Mouse (Mus musculus): ENCODE results near the gene Papolb.

The Papolb gene

GRCm38 (mm10) chr5:142529915-142530314 lies at the start of gene Papolb:
Papolb (minus strand) TSS chr5:142530076.
- no peak for DNase-seq

- DNase-seq, result no peak
Observed at GRCm38 (mm10) chr5:142578192-142578591, 48.3 kb upstream of the Papolb start.

GRCm38 (mm10) chr5:142576832-142577231 lies 47.0 kb upstream of the Papolb start:
- DNase-seq, result peak; percentile 50

DNA sequence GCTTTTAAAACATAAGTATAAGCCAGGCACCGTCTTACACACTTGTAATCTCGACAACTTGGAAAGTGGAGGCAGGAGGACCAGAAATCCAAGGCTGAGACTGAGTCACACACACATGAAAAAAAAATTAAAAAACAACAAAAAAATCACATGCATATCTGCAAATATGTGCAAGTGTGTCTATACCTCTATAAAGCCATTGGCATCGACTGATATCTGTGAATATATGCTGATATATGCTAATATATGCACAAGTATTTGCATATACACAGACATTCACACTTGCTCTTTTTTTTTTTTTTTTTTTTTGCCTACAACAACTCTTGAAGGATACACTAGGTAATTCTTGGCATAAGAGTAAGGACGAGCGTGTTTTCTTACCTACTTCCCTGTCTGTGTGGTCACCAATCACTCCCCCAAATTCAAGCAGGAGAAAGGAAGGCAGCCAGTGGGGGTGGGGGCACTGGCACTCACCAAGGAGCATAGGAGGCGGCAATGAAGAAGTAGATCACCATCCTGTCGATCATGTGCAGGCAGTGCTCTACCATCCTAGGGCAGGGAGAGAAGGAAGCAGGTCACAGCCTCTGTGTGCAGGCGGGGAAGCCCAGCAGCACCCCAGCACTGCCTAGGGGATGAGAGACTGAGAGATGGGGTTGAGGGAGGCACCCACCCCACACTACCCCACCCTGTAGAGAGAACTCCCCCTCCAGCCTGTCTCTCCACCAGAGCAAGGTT lies 44.6 kb upstream of the Papolb start:
- no peak for DNase-seq

DNA sequence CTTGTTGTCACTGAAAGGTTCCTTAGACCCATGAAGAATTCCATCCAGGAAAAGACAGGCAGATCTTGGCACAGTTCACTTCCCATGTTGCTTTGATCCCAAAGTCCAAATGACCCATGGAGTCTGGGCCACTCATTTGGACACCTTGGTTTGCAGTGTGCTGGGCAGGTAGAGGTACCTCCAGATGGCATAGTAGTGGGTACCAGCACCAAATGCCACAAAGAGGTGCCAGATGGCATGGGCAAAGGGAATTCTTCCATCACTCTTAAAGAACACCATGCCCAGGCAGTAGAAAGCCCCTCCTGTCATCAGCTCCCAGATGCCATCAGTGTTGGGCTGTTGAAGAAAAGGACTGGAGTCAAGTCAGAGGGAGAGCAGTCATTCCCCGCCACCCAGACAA lies 34.7 kb upstream of the Papolb start:
- DNase-seq, result no peak

DNA sequence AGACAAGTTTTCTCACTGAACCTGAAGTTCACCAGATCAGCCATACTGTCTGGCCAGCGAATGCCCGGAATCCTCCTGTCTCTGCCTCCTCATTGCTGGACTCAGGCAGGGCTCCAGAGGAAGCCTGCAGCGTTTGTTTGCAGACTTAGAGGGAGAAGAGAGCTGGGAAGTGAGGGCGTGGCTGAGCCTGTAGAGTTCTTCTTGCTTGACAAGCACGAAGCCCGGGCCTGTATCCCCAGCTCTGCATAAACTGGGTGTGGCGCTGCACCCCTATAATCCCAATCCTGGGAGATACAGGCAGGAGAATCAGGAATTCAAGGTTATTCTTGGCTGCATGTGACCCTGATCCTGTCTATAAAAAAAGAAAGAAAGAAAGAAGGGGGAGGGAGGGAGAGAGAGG lies 30.4 kb upstream of the Papolb start:
- no peak for DNase-seq

GRCm38 (mm10) chr5:142557397-142558067 lies 27.7 kb upstream of the Papolb start:
- peak; percentile 95 for DNase-seq

DNA sequence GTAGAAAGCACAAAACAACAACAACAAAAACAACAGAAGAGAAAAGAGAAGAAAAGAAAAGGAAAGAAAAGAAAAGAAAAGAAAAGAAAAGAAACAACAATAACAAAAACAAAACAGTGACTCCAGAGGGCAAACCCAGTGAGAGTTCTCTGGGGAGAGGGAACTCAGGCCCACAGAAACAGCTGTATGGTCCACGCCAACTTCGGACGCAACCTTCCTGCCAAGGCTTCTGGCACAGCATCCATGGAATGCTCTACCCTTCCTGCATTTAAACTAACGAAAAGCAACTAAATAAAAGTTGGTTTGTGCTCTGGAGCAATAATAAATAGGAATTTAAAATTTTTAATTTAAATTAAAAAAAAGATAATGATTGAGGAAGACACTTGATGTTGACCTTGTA lies 26.8 kb upstream of the Papolb start:
- no peak for DNase-seq

DNA sequence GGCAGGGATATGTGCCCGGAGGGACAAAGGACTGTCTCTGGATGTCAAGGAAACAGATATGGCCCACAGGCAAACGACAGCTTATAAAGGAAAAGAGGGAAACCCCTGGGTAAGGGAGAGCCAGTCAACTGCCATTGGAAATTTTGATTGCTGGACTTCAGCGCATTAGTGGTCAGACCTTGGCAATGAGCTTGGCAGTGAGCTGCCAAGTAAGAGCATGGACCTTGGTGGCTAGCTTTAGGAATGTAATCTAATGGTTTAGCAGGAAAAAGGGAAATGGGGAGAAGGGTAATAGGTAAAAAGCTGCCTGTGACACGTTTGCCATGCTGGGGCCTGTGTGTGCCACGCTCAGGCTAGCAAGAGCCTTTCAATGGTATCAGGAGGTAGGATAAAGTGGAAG lies 26.0 kb upstream of the Papolb start:
- no peak for DNase-seq

GRCm38 (mm10) chr5:142550706-142551652 lies 21.1 kb upstream of the Papolb start, which contains the start of gene Radil:
Radil (minus strand) TSS chr5:142551098.
- peak; percentile 99 for DNase-seq

DNA sequence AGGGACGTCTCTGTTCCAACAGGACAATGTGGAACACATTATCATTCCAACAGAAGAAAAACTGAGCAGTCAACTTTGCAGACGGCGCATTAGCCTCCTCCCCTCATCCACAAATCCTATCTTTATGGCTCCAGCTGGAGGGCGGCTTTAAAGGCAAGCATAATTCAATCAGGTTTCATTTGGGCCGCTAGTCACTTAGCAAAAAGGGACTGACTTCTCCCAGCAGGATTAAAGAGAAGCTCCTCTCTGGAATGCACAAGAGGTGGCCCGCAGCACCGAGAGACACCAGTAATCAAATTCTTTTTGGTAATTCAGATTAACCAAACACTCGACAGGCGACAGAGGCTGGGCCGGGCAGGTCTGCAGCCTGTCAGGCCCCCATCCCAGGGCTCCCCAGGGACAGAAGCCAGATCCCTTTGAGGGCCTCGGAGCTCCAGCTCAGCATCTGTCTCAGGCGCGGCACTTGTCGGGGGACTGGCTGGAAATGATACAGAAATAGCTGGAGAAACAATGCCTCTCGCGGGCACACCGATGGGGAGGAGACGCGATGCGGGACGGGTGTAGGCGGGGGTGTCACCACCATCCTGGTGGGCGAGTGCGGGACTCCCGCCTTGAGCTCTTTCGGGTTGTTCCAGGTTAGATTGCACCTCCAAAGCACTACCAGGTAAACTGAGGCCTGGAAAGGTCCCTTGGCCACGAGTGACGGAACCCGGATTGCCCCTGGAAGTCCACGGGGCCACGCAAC lies 20.3 kb upstream of the Papolb start:
- peak; percentile 54 for DNase-seq

DNA sequence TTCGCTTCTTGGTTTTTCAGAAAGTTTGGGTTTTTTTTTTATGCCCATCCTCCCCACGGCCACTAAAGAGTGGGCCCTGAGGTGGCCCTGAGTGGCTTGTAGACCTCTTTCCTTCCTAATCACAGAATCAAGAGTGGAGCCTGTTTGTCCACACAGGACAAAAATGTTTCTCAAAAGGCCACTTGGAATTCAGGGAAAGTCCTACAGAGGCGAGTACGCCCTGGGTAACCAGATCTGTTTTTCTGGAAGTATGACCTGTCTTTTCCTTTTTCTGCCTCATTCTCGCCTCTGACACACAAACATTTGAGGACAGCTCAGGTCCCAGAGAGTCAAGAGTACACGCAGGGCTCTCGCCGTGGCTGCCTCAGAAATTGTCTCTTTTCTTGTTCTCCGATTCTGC lies 19.6 kb upstream of the Papolb start:
- DNase-seq, result no peak

DNA sequence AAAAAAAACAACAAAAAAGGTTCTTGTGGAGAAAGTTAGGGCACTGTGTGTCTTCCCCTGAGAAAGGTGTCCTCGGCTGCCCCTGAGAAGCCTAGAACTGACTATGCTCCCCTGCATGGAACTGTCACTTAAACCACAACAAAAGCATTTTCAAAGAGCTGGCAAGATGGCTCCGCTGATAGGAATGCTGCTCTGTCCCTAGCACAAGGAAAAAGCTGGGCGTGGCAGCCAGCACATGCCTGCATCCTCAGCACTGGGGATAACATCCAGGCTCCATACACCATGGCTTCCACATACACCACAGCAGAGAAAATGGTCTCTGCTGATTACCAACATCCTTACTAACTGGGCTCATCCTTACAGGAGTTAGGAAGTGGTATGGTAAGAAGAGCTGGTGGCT lies 17.2 kb upstream of the Papolb start:
- DNase-seq, result no peak

DNA sequence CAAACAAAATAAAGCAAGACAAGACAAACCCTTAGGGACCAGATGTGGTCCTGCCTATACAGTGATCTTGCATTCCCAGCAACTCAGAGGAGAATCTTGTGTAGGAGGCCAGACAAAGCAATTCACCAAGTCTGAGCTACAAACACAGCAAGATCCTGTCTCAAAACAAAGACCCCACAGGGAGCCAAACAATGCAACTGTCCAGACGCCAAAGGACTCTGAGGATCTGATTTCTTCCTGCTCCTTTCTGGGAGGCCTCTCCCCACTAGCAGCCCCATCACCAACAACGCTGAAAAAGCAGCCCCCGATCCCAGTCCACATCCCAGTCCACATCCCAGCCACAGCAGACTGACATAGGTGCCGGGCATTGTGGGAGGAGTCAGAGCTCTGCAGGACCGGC lies 16.5 kb upstream of the Papolb start:
- DNase-seq, result no peak

- no peak for DNase-seq
Observed at GRCm38 (mm10) chr5:142545014-142545795, 15.3 kb upstream of the Papolb start.

DNA sequence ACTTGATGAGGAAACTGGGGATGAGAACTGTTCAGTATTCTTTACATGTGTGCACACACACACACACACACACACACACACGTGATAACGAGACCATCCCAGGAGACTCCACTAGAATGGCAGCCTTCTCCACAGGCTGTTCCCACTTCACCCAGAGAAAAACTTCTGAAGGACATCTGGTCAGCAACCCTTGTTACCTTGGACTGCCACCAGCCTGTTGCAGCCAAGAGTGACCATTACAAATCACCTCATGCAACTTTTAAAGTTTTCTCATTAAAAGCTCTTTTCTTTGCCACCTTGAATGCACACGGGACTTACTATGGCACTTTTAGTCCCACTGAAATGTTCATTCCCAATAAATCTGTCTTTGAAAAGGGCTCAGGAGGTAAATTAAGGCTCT lies 7.4 kb upstream of the Papolb start:
- no peak for DNase-seq

GRCm38 (mm10) chr5:142535388-142535787 lies 5.5 kb upstream of the Papolb start:
- DNase-seq, result no peak

- DNase-seq, result no peak
Observed at GRCm38 (mm10) chr5:142524711-142525464, 5.0 kb downstream of the Papolb start.

GRCm38 (mm10) chr5:142521195-142521866 lies 8.5 kb downstream of the Papolb start:
- DNase-seq, result no peak

DNA sequence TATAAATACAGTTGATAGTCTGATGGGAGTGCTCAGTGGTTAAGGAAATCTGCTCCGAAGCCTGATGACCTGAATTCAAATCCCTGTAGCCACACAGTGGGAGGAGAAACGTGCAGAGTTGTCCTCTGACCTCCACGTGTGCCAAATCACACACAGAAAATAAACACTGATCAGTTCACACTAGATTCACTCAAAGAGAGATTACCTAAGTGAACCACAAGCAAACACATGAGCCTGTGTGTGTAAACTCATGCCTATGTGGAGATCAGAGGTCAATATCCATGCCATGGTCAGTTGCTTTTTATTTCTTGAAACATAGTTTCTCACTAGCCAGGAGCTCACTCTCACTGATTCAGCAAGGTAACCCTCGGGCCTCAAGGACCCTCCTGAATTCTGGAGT lies 9.5 kb downstream of the Papolb start:
- no peak for DNase-seq
